Mouse (Mus musculus): ENCODE measurements around the gene Klk1b24.
"Not testable (repeated sequence)": the region's sequence is repeated elsewhere in the genome, so short reads cannot be mapped to it uniquely, and the experiment has no call there.

Klk1b24 gene

GRCm38 (mm10) chr7:44187936-44188335 lies at the start of gene Klk1b24:
Klk1b24 (plus strand) TSS chr7:44188236.
- DNase-seq: not testable (repeated sequence)

GRCm38 (mm10) chr7:44179299-44180045 lies 8.6 kb upstream of the Klk1b24 start:
- DNase-seq: no peak

GRCm38 (mm10) chr7:44186516-44186915 lies 1.5 kb upstream of the Klk1b24 start:
- not testable (repeated sequence) for DNase-seq

GRCm38 (mm10) chr7:44193466-44193865 lies 5.4 kb downstream of the Klk1b24 start:
- not testable (repeated sequence) for DNase-seq

GRCm38 (mm10) chr7:44197891-44198290 lies 9.9 kb downstream of the Klk1b24 start, which contains the start of gene Klk1b3:
Klk1b3 (plus strand) TSS chr7:44198191.
- DNase-seq: no peak

GRCm38 (mm10) chr7:44207135-44207534 lies 19.1 kb downstream of the Klk1b24 start, which contains the start of gene Klk1b4:
Klk1b4 (plus strand) TSS chr7:44207435.
- DNase-seq: not testable (repeated sequence)

- no peak for DNase-seq
These were observed 20.3 kb downstream of the Klk1b24 start for GRCm38 (mm10) chr7:44208307-44208706.

GRCm38 (mm10) chr7:44215645-44216044 lies 27.6 kb downstream of the Klk1b24 start, which contains the start of gene Klk1b5:
Klk1b5 (plus strand) TSS chr7:44215945.
- no peak for DNase-seq

- not testable (repeated sequence) for DNase-seq
These were observed 33.6 kb downstream of the Klk1b24 start for GRCm38 (mm10) chr7:44221601-44222000.

GRCm38 (mm10) chr7:44222335-44222734 lies 34.3 kb downstream of the Klk1b24 start:
- DNase-seq: not testable (repeated sequence)

- DNase-seq: no peak
These were observed 37.0 kb downstream of the Klk1b24 start, which contains the start of gene Klk1 for GRCm38 (mm10) chr7:44225076-44225475. Klk1 (plus strand) TSS chr7:44225360.

GRCm38 (mm10) chr7:44235909-44236308 lies 47.9 kb downstream of the Klk1b24 start, which contains the start of gene Gm36864:
Gm36864 (plus strand) TSS chr7:44236177.
- no peak for DNase-seq

GRCm38 (mm10) chr7:44239913-44240312 lies 51.9 kb downstream of the Klk1b24 start:
- no peak for DNase-seq

GRCm38 (mm10) chr7:44240712-44241111 lies 52.7 kb downstream of the Klk1b24 start:
- no peak for DNase-seq

GRCm38 (mm10) chr7:44241163-44241562 lies 53.1 kb downstream of the Klk1b24 start:
- no peak for DNase-seq
